12 mouse cellular contexts compared by ENCODE assay signal in genomic region chr13:3495526-3495925, GRCm38 (mm10).
"Had no signal": no experiment of that assay in that cellular context is flagged by ENCODE, and none has a peak within 500 bp of the region (broad histone marks: within the 10 kb centered on the region; RNA-seq: fewer than 3 reads in every experiment).

No protein-coding gene starts in this region.

- DNase-seq: lung, embryonic 14.5 days; lung, postnatal 10 days; lung, postnatal 4 days; midbrain, embryonic 14.5 days; retina, postnatal 1 day; right cerebral cortex, adult 18-20 months; right cerebral cortex, postnatal 25 days; right cerebral cortex, postnatal 4 days; spleen, adult 18-20 months; thymus, adult 18-20 months; thymus, postnatal 14 days; thymus, postnatal 36 days had no signal
